Comparison of ENCODE assay signal across 8 mouse cellular contexts in genomic region chr13:96407040-96407439, GRCm38 (mm10). TPM values are rescaled to one million over a fixed set of nuclear protein-coding genes. Genes with fewer than 3 reads are reported as not detected.
DNase-seq lines count a peak whose midpoint lies in the region; ATAC-seq and TF ChIP-seq lines count a peak whose summit lies in the region.

No protein-coding gene starts in this region.

- DNase-seq in adrenal gland, adult 2 months, result peak; percentile 33
- no peak for DNase-seq in adrenal gland, adult 18-20 months (ENCODE audit: low spot score in 2 of 2)
- peak; percentile 52 for DNase-seq in neural tube, embryonic 11.5 days (ENCODE audit: low spot score)
- no peak for DNase-seq in neural tube, embryonic 10.5 days (ENCODE audit: extremely low spot score, low spot score)
- peak; percentile 41 for DNase-seq in embryo, embryonic 11 days
- DNase-seq in lung, postnatal 14 days, result peak; percentile 42
- no peak for DNase-seq in spleen, postnatal 14 days (ENCODE audit: low spot score in 2 of 2)

- H3K36me3 ChIP-seq in neural tube, embryonic 11.5 days (ENCODE audit: control insufficient read depth, insufficient read depth, low read length), result peaks cover 18% of the 10 kb centered on the region
- peaks cover 59% of the 10 kb centered on the region for H3K36me3 ChIP-seq in intestine, postnatal 0 days (ENCODE audit: control insufficient read depth, insufficient read depth)

- no peak overlapping the region for H3K27ac ChIP-seq in neural tube, embryonic 11.5 days (ENCODE audit: low read depth, low read length)
- no peak overlapping the region for H3K27ac ChIP-seq in intestine, postnatal 0 days (ENCODE audit: low read depth, low read length)

- H3K4me1 ChIP-seq in neural tube, embryonic 11.5 days (ENCODE audit: control insufficient read depth, insufficient read depth, low read length), result no peaks in the 10 kb centered on the region
- no peaks in the 10 kb centered on the region for H3K4me1 ChIP-seq in intestine, postnatal 0 days (replicated peaks; ENCODE audit: control insufficient read depth, insufficient read depth, low read length)

- 78% methylated on average over 4 of the region's 4 CpGs for WGBS in neural tube, embryonic 11.5 days
- 63% methylated on average over 4 of the region's 4 CpGs for WGBS in intestine, postnatal 0 days

- TF ChIP-seq CTCF in intestine, postnatal 0 days (IDR thresholded peaks at IDR 0.05; ENCODE audit: low read depth), result peak; percentile 85

- H3K4me3 ChIP-seq in neural tube, embryonic 11.5 days (ENCODE audit: low read depth, low read length), result no peak overlapping the region
- H3K4me3 ChIP-seq in intestine, postnatal 0 days (ENCODE audit: low read depth, low read length), result no peak overlapping the region

- H3K9me3 ChIP-seq in neural tube, embryonic 11.5 days (ENCODE audit: control insufficient read depth, low read length), result no peaks in the 10 kb centered on the region
- H3K9me3 ChIP-seq in intestine, postnatal 0 days (ENCODE audit: control insufficient read depth), result no peaks in the 10 kb centered on the region

- H3K4me2 ChIP-seq in neural tube, embryonic 11.5 days (ENCODE audit: low read depth), result no peak overlapping the region
- H3K4me2 ChIP-seq in intestine, postnatal 0 days (replicated peaks; ENCODE audit: low read depth), result no peak overlapping the region

- ATAC-seq in neural tube, embryonic 11.5 days (ENCODE audit: insufficient read depth, low FRiP score, low TSS enrichment), result no peak
- no peak for ATAC-seq in intestine, postnatal 0 days

- H3K9ac ChIP-seq in neural tube, embryonic 11.5 days (ENCODE audit: low read length), result no peak overlapping the region
- H3K9ac ChIP-seq in intestine, postnatal 0 days (ENCODE audit: low read depth, low read length), result no peak overlapping the region

- no peaks in the 10 kb centered on the region for H3K27me3 ChIP-seq in neural tube, embryonic 11.5 days (ENCODE audit: control insufficient read depth, insufficient read depth, low read length)
- no peaks in the 10 kb centered on the region for H3K27me3 ChIP-seq in intestine, postnatal 0 days (replicated peaks; ENCODE audit: control insufficient read depth, insufficient read depth, low read length)

RNA-seq across cellular contexts. Expression of gene Poc5, which starts 18.9 kb away (rescaled TPM):
- 10 to 100 TPM; 10.2 to 15.5 TPM for total RNA-seq in adrenal gland, adult 2 months (2021)
- polyA plus RNA-seq in adrenal gland, adult 2 months (2012; rRNA removed), result 3.0 and 3.6 TPM in 2 replicates
- 10 to 100 TPM; 13.1 to 14.0 TPM for total RNA-seq in adrenal gland, adult 18-20 months (2021)
- polyA plus RNA-seq in neural tube, embryonic 11.5 days (2014; fragmentation: Nextera tagmentation; extraction: Ambion mirVana), result 27.2 and 30.2 TPM in 2 replicates
- polyA plus RNA-seq in intestine, postnatal 0 days (2015; fragmentation: Nextera tagmentation; extraction: Ambion mirVana), result 4.6 and 5.6 TPM in 2 replicates

Comparison
In these comparisons a context has a peak if more than half of its experiments do, and no peak if none do; other contexts are left out.
1. DNase-seq: peak in adrenal gland, adult 2 months (single experiment), neural tube, embryonic 11.5 days (single experiment), embryo, embryonic 11 days (single experiment) and lung, postnatal 14 days (single experiment); none in adrenal gland, adult 18-20 months (0 of 2), neural tube, embryonic 10.5 days (single experiment) and spleen, postnatal 14 days (0 of 2).